Mouse (Mus musculus) T-helper 1 cell (primary cell): ENCODE measurements at regions not wholly inside any gene's neighbourhood (a gene's known extent, or its start where the extent isn't known, plus 50 kb on each side); places are given as distances from the start of the nearest gene placed in this dataset.

Experiments
- in situ Hi-C: fragments of 300-600 bp; cut with MboI, MseI; formaldehyde crosslinking; loops from one replicate; pipeline ENCODE4 v1.15.1; 2025; ENCODE audit warnings: high pct_unique_total_duplicates

DNA sequence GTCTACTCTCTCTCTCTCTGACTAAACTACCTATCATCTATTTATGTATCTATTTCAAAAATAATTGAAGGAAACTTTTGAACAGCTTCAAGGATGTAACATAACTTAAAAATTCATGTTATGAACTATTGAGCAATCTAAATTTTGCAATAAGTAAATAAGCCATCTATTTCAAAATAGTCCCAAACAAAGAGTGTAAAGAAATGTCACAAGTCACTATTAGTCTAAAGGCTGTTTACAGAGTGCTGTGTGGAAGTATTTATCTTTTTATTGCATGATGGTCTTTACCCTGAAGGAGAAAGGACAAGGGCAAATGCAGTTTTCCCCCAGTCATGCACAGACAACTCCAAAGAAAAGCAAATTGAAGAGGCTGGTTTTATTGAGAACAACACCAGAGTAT, 496.0 kb downstream of the Olfm4 start:
- in situ Hi-C loops, result no loop called here

DNA sequence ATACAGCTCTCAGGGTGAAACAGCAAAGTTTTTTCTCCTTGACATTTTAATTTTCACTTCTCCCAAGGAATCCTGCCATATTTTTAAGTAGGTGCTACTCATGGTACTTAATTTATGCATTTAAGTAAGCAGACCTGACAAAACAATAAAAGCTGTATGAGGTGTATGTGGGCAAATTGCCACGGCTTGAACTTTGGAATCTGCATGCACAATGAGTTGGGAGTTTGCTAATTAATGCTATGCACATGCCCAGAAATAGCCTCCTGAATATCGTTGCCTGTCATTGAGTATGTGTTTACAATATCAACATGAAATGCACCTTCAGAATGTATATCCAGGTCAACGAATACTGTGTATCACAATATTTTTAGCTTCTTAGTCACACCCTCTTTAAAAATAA, 498.9 kb downstream of the Olfm4 start:
- in situ Hi-C loops, result no loop called here

DNA sequence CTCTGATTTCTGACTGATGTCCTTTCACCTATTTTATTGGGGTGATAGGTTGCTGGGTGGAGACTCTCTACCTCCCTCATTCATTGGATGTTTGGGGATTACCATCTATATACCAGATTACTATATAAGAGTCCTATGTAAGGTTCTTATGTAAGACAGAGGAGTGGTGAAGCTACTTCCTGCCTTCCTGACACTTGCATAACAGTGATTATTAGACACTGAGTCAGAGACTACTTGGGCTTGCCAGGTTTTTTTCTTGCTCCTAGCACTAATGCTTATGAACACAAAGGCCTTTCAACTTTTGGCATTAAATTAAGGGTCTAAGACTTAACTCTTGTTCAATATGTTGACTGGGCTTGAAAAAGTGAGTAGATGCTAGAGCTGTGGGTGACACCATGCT, 500.4 kb downstream of the Olfm4 start:
- in situ Hi-C loops, result no loop called here

DNA sequence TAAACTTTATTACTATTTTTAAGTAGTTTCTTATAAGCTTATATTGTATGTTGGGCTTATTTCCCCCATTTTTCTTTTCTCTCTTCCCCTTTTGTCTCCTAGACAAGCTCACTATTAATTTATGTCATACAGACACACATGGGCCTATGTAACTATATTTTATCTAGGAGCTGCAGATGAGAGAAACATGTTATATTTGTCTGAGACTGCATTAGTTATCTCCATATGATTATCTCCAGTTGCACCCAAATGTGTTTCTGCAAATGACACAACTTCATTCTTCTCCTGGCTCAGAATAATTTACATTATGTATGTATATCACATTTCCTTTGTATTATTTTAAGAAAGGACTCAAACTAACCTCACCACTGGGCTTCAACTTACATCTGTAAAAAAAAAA, 501.3 kb downstream of the Olfm4 start:
- in situ Hi-C loops, result no loop called here

DNA sequence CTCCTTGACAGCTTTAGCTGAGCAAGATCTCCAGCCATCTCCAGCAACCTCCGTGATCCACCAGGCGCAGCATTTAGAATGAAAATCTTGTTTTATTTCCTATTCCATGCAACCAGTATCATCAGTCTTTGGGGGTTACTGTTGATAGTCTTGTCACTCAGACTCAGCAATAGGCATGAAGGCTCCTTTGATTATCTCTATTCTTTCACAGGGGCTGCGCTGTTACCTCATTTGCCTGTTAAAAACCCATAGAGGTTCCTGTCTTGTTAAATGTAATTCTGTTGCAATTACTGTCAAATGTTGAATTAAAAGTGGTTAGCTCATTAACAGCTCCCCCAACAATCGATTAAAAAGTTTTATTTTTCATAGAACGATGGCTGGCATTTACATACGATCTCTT, 502.7 kb downstream of the Olfm4 start:
- in situ Hi-C loops, result no loop called here

DNA sequence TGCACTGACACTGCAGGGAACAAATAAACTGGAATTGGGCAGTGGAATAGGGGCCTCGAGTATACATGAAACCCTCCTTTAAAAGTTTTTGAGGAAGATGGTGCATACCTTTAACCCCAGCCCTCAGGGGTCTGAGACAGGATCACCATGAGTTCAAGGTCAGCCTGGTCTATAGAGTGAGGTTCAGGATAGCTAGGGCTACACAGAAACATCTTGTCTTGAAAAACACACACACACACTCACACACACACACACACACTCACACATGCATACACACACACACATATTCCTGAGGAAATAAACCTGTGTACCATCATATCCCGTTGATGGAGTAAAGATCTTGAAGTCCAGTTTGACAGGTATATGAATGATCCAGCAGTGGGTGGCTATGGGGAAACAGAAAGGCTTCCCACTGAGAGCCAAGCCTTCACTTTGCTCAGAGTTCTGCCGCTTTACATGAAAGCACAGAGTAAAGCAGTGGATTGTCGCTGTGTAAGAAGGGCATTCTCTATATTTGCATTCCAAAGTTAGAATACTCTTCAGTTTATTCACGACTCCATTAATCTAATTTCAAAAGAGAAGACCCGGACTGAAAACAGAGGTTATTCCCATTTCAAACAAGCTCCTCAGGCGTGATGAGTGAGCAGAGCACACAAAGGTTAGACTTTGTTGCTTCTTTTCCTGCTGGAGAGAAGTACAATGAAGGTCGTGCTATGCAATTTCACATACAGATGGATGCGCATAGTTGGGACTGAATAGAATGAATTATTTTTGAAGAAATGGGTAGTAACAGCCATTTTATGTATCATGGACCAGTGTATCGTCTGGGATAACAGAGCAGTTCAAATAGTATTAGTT, 508.4 kb downstream of the Olfm4 start:
- in situ Hi-C loops, result no loop called here

DNA sequence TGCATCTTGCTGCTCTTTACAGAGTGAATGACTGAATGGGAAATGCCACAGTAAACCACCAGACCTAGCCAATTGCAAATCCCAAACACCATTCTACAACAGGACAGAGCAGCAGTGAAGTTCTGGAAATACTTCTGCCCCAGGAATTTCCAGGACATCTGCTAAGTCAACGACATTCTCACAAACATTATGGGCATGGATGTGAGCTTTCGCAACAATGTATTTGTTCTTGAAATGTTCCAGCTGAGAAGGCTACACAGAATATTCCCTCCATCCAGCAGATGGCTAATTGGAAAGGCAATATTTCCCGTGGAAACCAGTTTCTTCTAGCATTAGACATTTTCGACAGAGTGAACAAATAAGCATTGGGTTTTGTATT, 509.0 kb downstream of the Olfm4 start:
- in situ Hi-C loops, result no loop called here

DNA sequence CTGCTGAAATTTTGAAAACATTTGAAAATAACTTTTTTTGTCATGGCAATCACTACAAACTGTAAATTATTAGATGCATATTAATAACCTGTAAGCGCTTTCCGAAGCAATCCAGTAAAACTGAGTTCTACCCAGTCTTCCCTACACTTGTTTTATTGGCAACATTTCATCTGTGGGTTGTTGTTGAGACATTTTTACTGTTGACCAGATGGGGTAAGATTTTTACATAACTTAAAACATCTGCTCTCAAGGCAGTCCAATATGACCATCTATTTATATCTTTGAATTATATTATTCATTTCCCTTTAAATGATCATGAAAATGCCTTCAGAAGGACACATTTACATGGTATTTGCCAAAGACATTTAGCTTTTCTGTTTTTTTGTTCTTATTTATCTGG, 520.5 kb downstream of the Olfm4 start:
- in situ Hi-C loops, result no loop called here

DNA sequence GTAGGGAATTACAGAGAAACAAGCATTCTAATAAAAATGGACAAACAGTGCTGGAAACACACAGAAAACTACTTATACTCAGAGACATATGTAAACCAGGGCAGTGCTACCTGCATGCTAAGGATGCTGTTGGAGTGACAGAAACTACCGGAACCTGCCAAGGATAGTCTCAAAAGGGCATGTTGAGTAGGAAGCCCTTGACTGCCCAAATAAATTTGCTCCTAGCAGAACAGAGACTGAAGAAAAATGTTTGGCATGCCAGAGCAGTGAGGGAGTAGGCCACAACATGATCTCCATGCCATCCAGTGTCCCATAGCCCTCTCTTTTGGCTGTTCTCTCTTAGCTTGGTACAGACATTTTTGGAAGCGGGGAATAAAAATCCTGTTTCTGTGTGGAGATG, 532.7 kb downstream of the Olfm4 start:
- in situ Hi-C loops, result no loop called here

DNA sequence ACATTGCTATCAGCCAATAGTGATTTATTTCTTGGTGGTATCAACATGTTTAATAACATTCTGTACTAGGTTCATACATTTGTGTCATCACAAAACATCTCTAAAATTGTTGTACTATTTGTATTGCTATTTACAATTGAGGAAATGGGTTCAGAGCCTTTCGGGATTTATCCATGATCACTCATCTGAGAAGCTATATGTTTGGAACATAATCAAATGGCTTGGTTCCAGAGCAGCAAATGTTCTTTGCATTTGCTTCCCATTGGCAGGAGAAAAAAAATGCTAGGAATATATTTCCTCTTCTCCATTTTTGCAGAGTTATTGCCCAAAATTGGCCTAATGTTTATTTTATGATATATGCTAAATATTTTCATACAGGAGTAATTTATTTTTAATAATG, 537.3 kb downstream of the Olfm4 start:
- in situ Hi-C loops, result no loop called here

DNA sequence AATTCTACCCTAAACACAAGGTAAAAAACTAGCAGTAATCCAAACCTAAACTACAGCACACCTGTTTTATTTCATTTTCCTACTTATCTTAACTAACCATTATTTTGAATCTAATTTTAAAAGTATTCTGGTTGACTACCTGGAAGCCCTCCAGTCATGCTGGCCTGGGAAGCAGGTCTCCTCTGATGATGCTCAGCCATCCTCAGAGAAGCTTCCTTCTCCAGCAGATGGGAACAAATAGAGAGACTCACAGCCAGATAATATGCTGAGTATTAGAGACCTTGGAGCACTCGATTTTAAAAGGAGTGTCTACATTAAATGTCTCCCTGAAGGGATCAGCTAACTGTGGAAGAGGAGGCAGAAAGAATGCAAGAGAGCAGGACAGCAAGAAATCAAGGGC, 537.8 kb downstream of the Olfm4 start:
- in situ Hi-C loops, result no loop called here

DNA sequence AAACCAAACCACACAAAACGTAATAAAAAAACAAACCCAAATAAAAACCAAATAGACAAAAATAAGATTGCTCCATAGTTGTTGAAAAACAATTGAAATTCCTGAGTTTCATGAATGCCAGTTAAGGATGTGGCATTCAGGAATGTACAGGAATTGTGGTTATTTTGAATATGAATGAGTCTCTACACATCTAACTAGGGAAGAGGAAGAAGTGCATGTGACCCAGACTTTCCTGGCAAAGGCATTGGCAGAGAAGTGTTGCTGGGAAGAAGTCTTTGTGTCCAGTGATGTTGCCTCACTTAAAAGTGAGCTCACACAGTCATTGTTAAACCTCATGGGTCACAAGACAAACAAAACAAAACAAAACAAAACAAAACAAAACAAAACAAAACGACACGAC, 538.7 kb downstream of the Olfm4 start:
- in situ Hi-C loops, result no loop called here

DNA sequence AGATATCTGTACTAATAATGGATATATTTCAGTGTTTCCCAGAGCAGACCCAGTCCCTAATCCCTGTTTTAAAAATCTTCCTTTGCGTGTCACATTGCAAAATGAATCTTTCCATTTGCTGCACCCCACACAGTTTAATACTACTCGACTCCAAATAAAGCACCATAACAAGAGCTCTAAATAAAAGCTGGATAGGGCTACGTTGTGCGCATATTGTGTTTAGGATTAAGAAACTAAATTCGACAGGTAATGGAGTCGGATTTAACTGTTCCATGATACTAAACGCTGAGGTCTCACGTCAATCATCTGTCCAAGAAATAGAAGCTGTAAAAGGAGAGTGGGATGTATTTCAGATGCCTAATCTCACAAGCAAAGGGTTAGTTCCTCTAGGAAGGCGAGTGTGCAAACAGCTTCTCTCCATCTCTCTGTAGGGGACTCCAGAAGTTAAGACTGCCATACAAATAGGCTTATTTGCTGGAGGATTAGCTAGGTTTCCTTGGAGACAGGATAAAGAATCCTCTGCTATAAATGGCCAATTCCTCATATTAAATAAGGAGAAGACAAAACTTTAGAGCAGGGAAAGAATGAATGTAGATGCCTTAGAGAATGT, 544.6 kb downstream of the Olfm4 start:
- in situ Hi-C loops, result no loop called here

DNA sequence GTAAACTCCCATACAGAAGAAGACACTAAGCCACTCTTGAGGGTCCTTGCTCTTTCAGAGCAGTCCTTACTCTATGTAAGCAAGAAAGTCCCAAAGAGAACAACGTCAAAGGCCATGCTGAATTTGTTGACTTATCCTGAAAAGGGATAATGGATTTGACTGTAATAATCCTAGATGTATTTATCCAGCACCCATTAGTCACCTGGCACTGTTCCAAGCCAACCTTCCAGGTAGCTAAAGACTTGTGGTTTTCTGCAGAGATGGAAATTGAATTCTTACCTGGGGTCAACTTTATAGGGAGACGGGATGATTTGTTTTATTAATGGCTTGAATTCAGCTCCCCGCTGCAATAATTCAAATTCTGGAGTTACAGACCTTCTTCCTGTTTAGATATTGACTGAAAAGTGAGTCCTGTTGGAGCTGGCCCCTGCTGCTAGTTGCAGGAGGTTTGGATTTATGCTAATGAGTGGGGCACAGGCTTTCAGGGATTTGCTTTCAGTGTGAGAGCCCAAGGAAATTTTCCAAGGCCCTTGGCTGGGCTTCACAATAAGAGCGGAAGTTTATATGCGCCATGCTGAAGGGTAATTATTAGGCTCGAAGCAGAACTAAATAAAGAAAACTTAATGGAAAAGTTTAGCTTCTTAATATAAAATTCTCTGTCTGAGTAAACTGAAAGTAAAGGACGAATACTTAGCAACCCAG, 552.3 kb downstream of the Olfm4 start:
- in situ Hi-C loops, result no loop called here

DNA sequence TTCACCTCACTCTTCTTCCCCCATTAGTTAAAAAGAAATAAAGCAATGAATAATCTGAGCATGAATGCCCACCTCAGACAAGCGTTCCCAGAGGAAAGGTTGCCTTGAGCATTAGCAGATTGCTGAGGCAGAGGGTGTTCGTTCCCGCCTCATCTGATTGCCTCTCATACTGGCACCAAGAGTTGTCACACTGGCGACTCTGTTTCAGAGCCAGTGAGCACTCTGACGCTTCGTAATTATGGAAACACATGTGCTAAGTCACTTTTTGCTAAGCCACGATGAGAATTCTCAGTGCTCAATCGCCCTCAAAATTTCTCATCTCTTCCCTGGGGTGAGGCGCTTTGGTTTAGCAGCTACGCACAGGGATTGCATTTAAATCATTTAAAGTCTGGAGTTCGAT, 576.1 kb downstream of the Olfm4 start:
- in situ Hi-C loops, result loop anchor here (10.0 kb wide), 1 partner anchor 755 kb away; no protein-coding TSS in a partner anchor
